Mouse (Mus musculus): ENCODE measurements around the gene AI182371.

DNA sequence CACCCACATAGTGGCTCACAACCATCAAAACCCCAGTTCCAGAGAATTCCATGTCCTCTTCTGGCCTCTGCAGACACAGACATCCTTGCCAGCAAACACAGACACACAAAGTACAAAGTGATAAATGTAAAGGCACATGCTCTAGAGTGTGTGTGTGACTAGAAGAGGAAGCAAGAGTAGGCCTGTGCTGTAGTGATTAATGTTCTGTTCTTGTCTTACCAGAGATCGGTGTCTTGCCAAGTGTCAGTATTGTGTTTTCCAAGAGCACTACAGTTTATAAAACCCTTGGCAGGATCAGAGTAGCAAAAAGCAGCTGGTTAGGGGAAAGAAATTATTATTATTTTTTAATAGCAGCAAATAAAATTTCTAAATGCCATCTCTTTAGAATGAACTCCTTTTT lies 37.2 kb upstream of the AI182371 start:
- no peak for TF ChIP-seq POLR2A (IDR thresholded peaks at IDR 0.05; ENCODE audit: insufficient read depth, low read length)
- TF ChIP-seq CTCF (IDR thresholded peaks at IDR 0.05; ENCODE audit: low read depth, low read length) = no peak

Data from ES-Bruce4 (cell line).